Mouse (Mus musculus): ENCODE measurements around the gene Gart. TPM values are rescaled to one million over a fixed set of nuclear protein-coding genes. Genes with fewer than 3 reads are reported as not detected.
"Not testable (repeated sequence)": the region's sequence is repeated elsewhere in the genome, so short reads cannot be mapped to it uniquely, and the experiment has no call there.

Gart gene
- polyA plus RNA-seq, 1 experiment = 24.1 TPM

GRCm38 (mm10) chr16:91648220-91648550 lies 1.4 kb upstream of the Gart start:
- TF ChIP-seq CTCF (IDR thresholded peaks at IDR 0.05; ENCODE audit: control insufficient read depth, insufficient read depth, insufficient replicate concordance, low read depth, low read length) (peak; percentile 13; the same call in 1 of the 2 replicates), POLR2A (IDR thresholded peaks at IDR 0.05; ENCODE audit: control insufficient read depth, low read depth, low read length) (no peak)
- Histone ChIP-seq H3K27me3 (ENCODE audit: control insufficient read depth, insufficient read depth, low read length) (no peaks in the 10 kb centered on the region), H3K4me1 (ENCODE audit: control insufficient read depth, insufficient read depth, low read length) (peaks cover 7% of the 10 kb centered on the region), H3K36me3 (ENCODE audit: control insufficient read depth, insufficient read depth, low read length) (peaks cover 1% of the 10 kb centered on the region), H3K4me3 (ENCODE audit: control insufficient read depth, low read depth, low read length) (peak overlapping the region; percentile 91), H3K27ac (ENCODE audit: control insufficient read depth, insufficient read depth, low read depth, low read length) (peak overlapping the region; percentile 95)

GRCm38 (mm10) chr16:91647461-91648219 lies 888 bp upstream of the Gart start, which contains the start of gene Son:
TSS of gene Son (plus strand) at chr16:91647506.
- peak within 1 kb of the TSS; percentile 95 for H3K27ac ChIP-seq (ENCODE audit: control insufficient read depth, insufficient read depth, low read depth, low read length)
- peaks cover 1% of the 10 kb centered on the region for H3K36me3 ChIP-seq (ENCODE audit: control insufficient read depth, insufficient read depth, low read length)
- H3K4me3 ChIP-seq (ENCODE audit: control insufficient read depth, low read depth, low read length) = peak within 1 kb of the TSS; percentile 91
- TF ChIP-seq CTCF (IDR thresholded peaks at IDR 0.05; ENCODE audit: control insufficient read depth, insufficient read depth, insufficient replicate concordance, low read depth, low read length) (no peak), POLR2A (IDR thresholded peaks at IDR 0.05; ENCODE audit: control insufficient read depth, low read depth, low read length) (peak; percentile 100)
- peaks cover 7% of the 10 kb centered on the region for H3K4me1 ChIP-seq (ENCODE audit: control insufficient read depth, insufficient read depth, low read length)
- no peaks in the 10 kb centered on the region for H3K27me3 ChIP-seq (ENCODE audit: control insufficient read depth, insufficient read depth, low read length)

- Histone ChIP-seq H3K36me3 (ENCODE audit: control insufficient read depth, insufficient read depth, low read length) (peaks cover under 1% of the 10 kb centered on the region; the same call in 1 of the 2 replicates), H3K27ac (ENCODE audit: control insufficient read depth, insufficient read depth, low read depth, low read length) (peak overlapping the region; percentile 89), H3K4me1 (ENCODE audit: control insufficient read depth, insufficient read depth, low read length) (peaks cover 5% of the 10 kb centered on the region; the same call in 1 of the 2 replicates), H3K27me3 (ENCODE audit: control insufficient read depth, insufficient read depth, low read length) (no peaks in the 10 kb centered on the region), H3K4me3 (ENCODE audit: control insufficient read depth, low read depth, low read length) (peak overlapping the region; percentile 91)
- no peak for TF ChIP-seq POLR2A (IDR thresholded peaks at IDR 0.05; ENCODE audit: control insufficient read depth, low read depth, low read length)
- TF ChIP-seq CTCF (IDR thresholded peaks at IDR 0.05; ENCODE audit: control insufficient read depth, insufficient read depth, insufficient replicate concordance, low read depth, low read length) = no peak
These were observed 653 bp downstream of the Gart start for GRCm38 (mm10) chr16:91645995-91646602.

GRCm38 (mm10) chr16:91645420-91645819 lies 1.3 kb downstream of the Gart start:
- not testable (repeated sequence) for H3K27me3 ChIP-seq (ENCODE audit: control insufficient read depth, insufficient read depth, low read length); H3K36me3 ChIP-seq (ENCODE audit: control insufficient read depth, insufficient read depth, low read length); H3K4me1 ChIP-seq (ENCODE audit: control insufficient read depth, insufficient read depth, low read length); H3K27ac ChIP-seq (ENCODE audit: control insufficient read depth, insufficient read depth, low read depth, low read length); H3K4me3 ChIP-seq (ENCODE audit: control insufficient read depth, low read depth, low read length)

- H3K27ac ChIP-seq (ENCODE audit: control insufficient read depth, insufficient read depth, low read depth, low read length) = no peak overlapping the region
- TF ChIP-seq POLR2A (IDR thresholded peaks at IDR 0.05; ENCODE audit: control insufficient read depth, low read depth, low read length) (no peak), CTCF (IDR thresholded peaks at IDR 0.05; ENCODE audit: control insufficient read depth, insufficient read depth, insufficient replicate concordance, low read depth, low read length) (no peak)
- H3K4me1 ChIP-seq (ENCODE audit: control insufficient read depth, insufficient read depth, low read length) = peaks cover 5% of the 10 kb centered on the region; the same call in 1 of the 2 replicates
- H3K4me3 ChIP-seq (ENCODE audit: control insufficient read depth, low read depth, low read length) = no peak overlapping the region
- H3K27me3 ChIP-seq (ENCODE audit: control insufficient read depth, insufficient read depth, low read length) = no peaks in the 10 kb centered on the region
- peaks cover 1% of the 10 kb centered on the region; the same call in 1 of the 2 replicates for H3K36me3 ChIP-seq (ENCODE audit: control insufficient read depth, insufficient read depth, low read length)
These were observed 1.9 kb downstream of the Gart start for GRCm38 (mm10) chr16:91644901-91645300.

GRCm38 (mm10) chr16:91640171-91640570 lies 6.6 kb downstream of the Gart start:
- H3K4me3 ChIP-seq (ENCODE audit: control insufficient read depth, low read depth, low read length) = no peak overlapping the region
- H3K27ac ChIP-seq (ENCODE audit: control insufficient read depth, insufficient read depth, low read depth, low read length) = peak overlapping the region; percentile 49; the same call in 1 of the 2 replicates
- H3K4me1 ChIP-seq (ENCODE audit: control insufficient read depth, insufficient read depth, low read length) = no peaks in the 10 kb centered on the region; the same call in 1 of the 2 replicates
- peaks cover 5% of the 10 kb centered on the region for H3K36me3 ChIP-seq (ENCODE audit: control insufficient read depth, insufficient read depth, low read length)
- no peaks in the 10 kb centered on the region for H3K27me3 ChIP-seq (ENCODE audit: control insufficient read depth, insufficient read depth, low read length)
- no peak for TF ChIP-seq POLR2A (IDR thresholded peaks at IDR 0.05; ENCODE audit: control insufficient read depth, low read depth, low read length)
- no peak for TF ChIP-seq CTCF (IDR thresholded peaks at IDR 0.05; ENCODE audit: control insufficient read depth, insufficient read depth, insufficient replicate concordance, low read depth, low read length)

- Histone ChIP-seq H3K4me3 (ENCODE audit: control insufficient read depth, low read depth, low read length) (no peak overlapping the region), H3K4me1 (ENCODE audit: control insufficient read depth, insufficient read depth, low read length) (no peaks in the 10 kb centered on the region; the same call in 1 of the 2 replicates), H3K36me3 (ENCODE audit: control insufficient read depth, insufficient read depth, low read length) (peaks cover 6% of the 10 kb centered on the region), H3K27me3 (ENCODE audit: control insufficient read depth, insufficient read depth, low read length) (no peaks in the 10 kb centered on the region), H3K27ac (ENCODE audit: control insufficient read depth, insufficient read depth, low read depth, low read length) (peak overlapping the region; percentile 40; the same call in 1 of the 2 replicates)
- TF ChIP-seq CTCF (IDR thresholded peaks at IDR 0.05; ENCODE audit: control insufficient read depth, insufficient read depth, insufficient replicate concordance, low read depth, low read length) (no peak), POLR2A (IDR thresholded peaks at IDR 0.05; ENCODE audit: control insufficient read depth, low read depth, low read length) (no peak)
These were observed 7.1 kb downstream of the Gart start for GRCm38 (mm10) chr16:91639636-91640035.

All from testis, adult 2 months (tissue).